Mouse (Mus musculus) cerebellum, postnatal 36 days (tissue): ENCODE results near the gene Vmn1r58.
"Not testable (repeated sequence)": the region's sequence is repeated elsewhere in the genome, so short reads cannot be mapped to it uniquely, and the experiment has no call there.

Experiments used
- DNase-seq, 2 experiments: peaks; one replicate each; pipeline ENCODE4 v3.0.0; 2021 to 2022; ENCODE audit warnings: mixed read lengths in 2 of 2

The Vmn1r58 gene

GRCm38 (mm10) chr7:5413296-5413695 lies at the start of gene Vmn1r58:
Gene Vmn1r58 (minus strand): TSS chr7:5413396.
- not testable (repeated sequence) for DNase-seq

DNA sequence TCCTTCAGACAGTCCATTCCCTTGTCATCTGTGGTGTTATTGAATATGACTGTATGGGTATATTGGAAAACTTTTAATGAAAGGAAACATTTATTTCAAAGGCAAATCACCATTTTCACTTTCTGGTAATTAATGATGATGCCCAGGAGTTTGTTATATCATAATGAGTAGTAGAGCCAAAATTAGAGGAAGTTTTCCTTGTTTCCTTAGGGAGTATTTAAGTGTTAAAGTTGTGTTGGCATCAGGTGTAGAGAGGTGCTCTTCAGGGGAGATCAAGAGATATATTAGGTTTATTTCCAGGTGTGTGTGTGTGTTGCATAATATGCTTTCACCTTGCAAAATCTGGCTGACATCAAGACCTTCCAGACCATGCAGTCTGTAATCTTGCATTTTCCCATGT lies 43.5 kb upstream of the Vmn1r58 start, which contains the start of gene Vmn1r59:
Vmn1r59 (minus strand) TSS at position 101 of the 400 bp plus-strand sequence.
- no peak for DNase-seq

DNA sequence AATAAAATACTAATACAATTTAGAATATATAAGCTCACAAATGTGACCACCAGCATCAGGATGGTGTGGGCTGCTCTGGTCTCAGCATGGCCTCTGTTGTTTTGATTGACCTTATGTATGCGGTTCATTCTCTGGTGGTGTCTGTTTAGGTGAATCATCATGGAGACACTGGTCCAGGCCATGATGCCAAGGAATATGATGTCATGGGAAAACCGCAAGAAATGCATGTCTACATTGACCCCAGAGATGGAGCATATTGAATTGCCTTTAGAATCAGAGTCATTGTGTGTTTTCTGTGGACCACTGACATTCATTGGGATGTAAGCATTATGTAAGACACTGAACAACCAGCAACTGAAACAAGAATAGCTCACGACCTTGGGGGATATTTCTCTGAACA lies 40.8 kb upstream of the Vmn1r58 start:
- DNase-seq: not testable (repeated sequence)

DNA sequence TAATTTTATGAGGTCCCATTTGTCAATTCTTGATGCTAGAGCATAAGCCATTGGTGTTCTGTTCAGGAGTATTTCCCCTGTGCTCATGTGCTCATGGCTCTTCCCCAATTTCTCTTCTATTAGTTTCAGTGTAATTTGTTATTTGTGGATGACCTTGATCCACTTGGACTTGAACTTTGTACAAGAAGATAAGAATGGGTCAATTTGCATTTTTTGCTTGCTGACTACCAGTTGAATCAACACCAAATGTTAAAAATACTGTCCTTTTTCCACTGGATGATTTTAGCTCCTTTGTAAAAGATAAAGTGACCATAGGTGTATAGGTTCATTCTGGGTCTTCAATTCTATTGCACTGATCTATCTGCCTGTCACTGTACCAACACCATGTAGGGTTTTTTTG lies 35.4 kb upstream of the Vmn1r58 start:
- no peak for DNase-seq

- DNase-seq: no peak
Measured at GRCm38 (mm10) chr7:5406201-5406600, 7.0 kb downstream of the Vmn1r58 start.

GRCm38 (mm10) chr7:5366724-5367123 lies 46.5 kb downstream of the Vmn1r58 start:
- DNase-seq: no peak

GRCm38 (mm10) chr7:5363599-5363998 lies 49.6 kb downstream of the Vmn1r58 start:
- no peak for DNase-seq
